Mouse (Mus musculus) neural tube, embryonic 14.5 days (tissue): ENCODE data around the gene Tsga10. TPM values are rescaled to one million over a fixed set of nuclear protein-coding genes. Genes with fewer than 3 reads are reported as not detected.

Source experiments
- ATAC-seq: fragments of 200-750 bp; cut with Nextera tagmentation; 2 replicates; pipeline ENCODE4 v1.8.0; 2017; ENCODE audit warnings: low read depth, mild to moderate bottlenecking, moderate TSS enrichment, moderate library complexity
- H3K27ac ChIP-seq: fragments of 300-500 bp; sonication (generic); 2 replicates; pipeline ENCODE4 v1.5.1; 2014; ENCODE audit warnings: low read depth, mild to moderate bottlenecking, control low read depth, low read length, moderate library complexity, mixed read lengths
- H3K27me3 ChIP-seq: fragments of 300-500 bp; sonication (generic); 2 replicates; pipeline ENCODE4 v1.6.1; 2014; ENCODE audit warnings: low read length; ENCODE audit not compliant: control insufficient read depth, insufficient read depth
- H3K36me3 ChIP-seq: fragments of 300-500 bp; sonication (generic); 2 replicates; pipeline ENCODE4 v1.6.1; 2014; ENCODE audit warnings: low read length, mixed read lengths; ENCODE audit not compliant: control insufficient read depth, insufficient read depth
- H3K4me1 ChIP-seq: fragments of 300-500 bp; sonication (generic); 2 replicates; pipeline ENCODE4 v1.6.1; 2014; ENCODE audit warnings: low read length; ENCODE audit not compliant: control insufficient read depth, insufficient read depth
- H3K4me2 ChIP-seq: fragments of 300-500 bp; sonication (generic); 2 replicates; pipeline ENCODE4 v1.6.1; 2014; ENCODE audit warnings: mild to moderate bottlenecking, low read depth, low read length, control low read depth
- H3K4me3 ChIP-seq: fragments of 300-500 bp; sonication (generic); 2 replicates; pipeline ENCODE4 v1.5.1; 2014; ENCODE audit warnings: low read depth, low read length, control low read depth, mixed read lengths
- H3K9ac ChIP-seq: fragments of 300-500 bp; sonication (generic); replicated peaks from 2 replicates; pipeline ENCODE4 v1.6.1; 2014; ENCODE audit warnings: low read depth, mild to moderate bottlenecking, control low read depth, low read length, mixed read lengths
- H3K9me3 ChIP-seq: fragments of 300-500 bp; sonication (generic); 2 replicates; pipeline ENCODE4 v1.6.1; 2016; ENCODE audit warnings: low read length; ENCODE audit not compliant: control insufficient read depth
- WGBS: fragments of 180-500 bp; shearing (Covaris S2); extraction: QIAGEN DNeasy Blood & Tissue Kit; methylation state at CpG from one replicate; pipeline ENCODE4 v1.1.7; 2014; 5-methylcytosine and 5-hydroxymethylcytosine counted together
- polyA plus RNA-seq: library from polyadenylated mRNA; unstranded; fragments of >200 nt; fragmentation: Nextera tagmentation; extraction: Ambion mirVana; gene quantifications from 2 replicates; pipeline ENCODE4 v1.2.1, GENCODE M21; 2014

Gene Tsga10
- polyA plus RNA-seq, 1 experiment from 2014 or later = 19.4 TPM

- H3K27ac ChIP-seq = no peak overlapping the region
- no peak for ATAC-seq
- no peaks in the 10 kb centered on the region for H3K27me3 ChIP-seq
- H3K4me3 ChIP-seq = no peak overlapping the region
- no peaks in the 10 kb centered on the region for H3K36me3 ChIP-seq
- H3K9me3 ChIP-seq = no peaks in the 10 kb centered on the region
- H3K4me2 ChIP-seq = no peak overlapping the region
- no peak overlapping the region for H3K9ac ChIP-seq
- WGBS = 94% methylated on average over 2 of the region's 2 CpGs
- no peaks in the 10 kb centered on the region for H3K4me1 ChIP-seq
Observed at GRCm38 (mm10) chr1:37800298-37800697, 65.9 kb downstream of the Tsga10 start.

GRCm38 (mm10) chr1:37799505-37799904 is 66.7 kb downstream of the Tsga10 start:
- WGBS = 75% methylated on average over 3 of the region's 3 CpGs
- H3K4me3 ChIP-seq = no peak overlapping the region
- H3K27me3 ChIP-seq = no peaks in the 10 kb centered on the region
- no peak overlapping the region for H3K27ac ChIP-seq
- H3K9ac ChIP-seq = no peak overlapping the region
- no peak for ATAC-seq
- H3K9me3 ChIP-seq = no peaks in the 10 kb centered on the region
- no peak overlapping the region for H3K4me2 ChIP-seq
- H3K4me1 ChIP-seq = no peaks in the 10 kb centered on the region
- no peaks in the 10 kb centered on the region for H3K36me3 ChIP-seq

- H3K36me3 ChIP-seq = no peaks in the 10 kb centered on the region
- H3K9me3 ChIP-seq = no peaks in the 10 kb centered on the region
- H3K27me3 ChIP-seq = no peaks in the 10 kb centered on the region
- no peak overlapping the region for H3K4me2 ChIP-seq
- ATAC-seq = no peak
- no peaks in the 10 kb centered on the region for H3K4me1 ChIP-seq
- H3K9ac ChIP-seq = no peak overlapping the region
- no peak overlapping the region for H3K27ac ChIP-seq
- no peak overlapping the region for H3K4me3 ChIP-seq
Observed at GRCm38 (mm10) chr1:37759407-37759806, 106.8 kb downstream of the Tsga10 start.

- H3K4me3 ChIP-seq = no peak overlapping the region
- ATAC-seq = no peak
- H3K36me3 ChIP-seq = no peaks in the 10 kb centered on the region
- no peak overlapping the region for H3K9ac ChIP-seq
- H3K9me3 ChIP-seq = no peaks in the 10 kb centered on the region
- no peak overlapping the region for H3K27ac ChIP-seq
- no peaks in the 10 kb centered on the region; the same call in 1 of the 2 replicates for H3K4me1 ChIP-seq
- H3K27me3 ChIP-seq = no peaks in the 10 kb centered on the region
- H3K4me2 ChIP-seq = no peak overlapping the region
- WGBS = 90% methylated on average over 9 of the region's 9 CpGs
Observed at GRCm38 (mm10) chr1:37744650-37745259, 121.5 kb downstream of the Tsga10 start.

GRCm38 (mm10) chr1:37742602-37743270 is 123.5 kb downstream of the Tsga10 start:
- peak overlapping the region; percentile 72 for H3K27ac ChIP-seq
- H3K9me3 ChIP-seq = no peaks in the 10 kb centered on the region
- H3K9ac ChIP-seq = no peak overlapping the region
- H3K4me3 ChIP-seq = no peak overlapping the region
- no peaks in the 10 kb centered on the region; the same call in 1 of the 2 replicates for H3K4me1 ChIP-seq
- peak; percentile 61 for ATAC-seq
- no peaks in the 10 kb centered on the region for H3K27me3 ChIP-seq
- peak overlapping the region; percentile 21; the same call in 1 of the 2 replicates for H3K4me2 ChIP-seq
- no peaks in the 10 kb centered on the region for H3K36me3 ChIP-seq
- 37% methylated on average over 14 of the region's 14 CpGs for WGBS

- Histone ChIP-seq H3K4me3 (no peak overlapping the region), H3K9ac (no peak overlapping the region), H3K27me3 (no peaks in the 10 kb centered on the region), H3K27ac (no peak overlapping the region), H3K4me2 (no peak overlapping the region), H3K36me3 (no peaks in the 10 kb centered on the region), H3K4me1 (no peaks in the 10 kb centered on the region; the same call in 1 of the 2 replicates), H3K9me3 (no peaks in the 10 kb centered on the region)
- ATAC-seq = 0 out of 2 replicates have a peak, but pooled peaks have one; percentile 38
- 53% methylated on average over 11 of the region's 11 CpGs for WGBS
Observed at GRCm38 (mm10) chr1:37742126-37742525, 124.1 kb downstream of the Tsga10 start.

GRCm38 (mm10) chr1:37740161-37740802 is 125.9 kb downstream of the Tsga10 start:
- Histone ChIP-seq H3K4me1 (no peaks in the 10 kb centered on the region; the same call in 1 of the 2 replicates), H3K36me3 (no peaks in the 10 kb centered on the region), H3K27me3 (no peaks in the 10 kb centered on the region), H3K27ac (no peak overlapping the region), H3K9ac (no peak overlapping the region), H3K4me3 (no peak overlapping the region), H3K4me2 (no peak overlapping the region), H3K9me3 (no peaks in the 10 kb centered on the region)
- 79% methylated on average over 8 of the region's 8 CpGs for WGBS
- ATAC-seq = no peak

- Histone ChIP-seq H3K4me1 (no peaks in the 10 kb centered on the region; the same call in 1 of the 2 replicates), H3K27me3 (no peaks in the 10 kb centered on the region), H3K9ac (no peak overlapping the region), H3K4me2 (no peak overlapping the region), H3K27ac (no peak overlapping the region), H3K9me3 (no peaks in the 10 kb centered on the region), H3K4me3 (no peak overlapping the region), H3K36me3 (no peaks in the 10 kb centered on the region)
- no peak for ATAC-seq
- 64% methylated on average over 2 of the region's 2 CpGs for WGBS
Observed at GRCm38 (mm10) chr1:37738895-37739294, 127.3 kb downstream of the Tsga10 start.

- Histone ChIP-seq H3K4me2 (no peak overlapping the region), H3K4me3 (no peak overlapping the region), H3K9ac (no peak overlapping the region), H3K9me3 (no peaks in the 10 kb centered on the region), H3K4me1 (no peaks in the 10 kb centered on the region), H3K36me3 (no peaks in the 10 kb centered on the region), H3K27ac (no peak overlapping the region), H3K27me3 (no peaks in the 10 kb centered on the region)
- no peak for ATAC-seq
- 80% methylated on average over 4 of the region's 4 CpGs for WGBS
Observed at GRCm38 (mm10) chr1:37737045-37737444, 129.2 kb downstream of the Tsga10 start.
